In genomic region chr11:75421375-75422012, GRCm38 (mm10) we compare ENCODE assay signal across 9 mouse cellular contexts. TPM values are rescaled to one million over a fixed set of nuclear protein-coding genes. Genes with fewer than 3 reads are reported as not detected.
A peak's percentile ranks its signal among the peaks of the same experiment; 100 is the strongest.
DNase-seq lines count a peak whose midpoint lies in the region; ATAC-seq and TF ChIP-seq lines count a peak whose summit lies in the region.
"Had no signal": no experiment of that assay in that cellular context is flagged by ENCODE, and none has a peak within 500 bp of the region (broad histone marks: within the 10 kb centered on the region; RNA-seq: fewer than 3 reads in every experiment).

No protein-coding gene starts in this region.

- WGBS in lung, postnatal 0 days, result 48% methylated on average over 6 of the region's 6 CpGs
- 65% methylated on average over 6 of the region's 6 CpGs for WGBS in intestine, postnatal 0 days

- no peaks in the 10 kb centered on the region for H3K27me3 ChIP-seq in lung, postnatal 0 days (replicated peaks; ENCODE audit: insufficient read depth, low read length)
- no peaks in the 10 kb centered on the region for H3K27me3 ChIP-seq in intestine, postnatal 0 days (replicated peaks; ENCODE audit: control insufficient read depth, insufficient read depth, low read length)

- no peaks in the 10 kb centered on the region for H3K9me3 ChIP-seq in lung, postnatal 0 days (ENCODE audit: low read length)
- no peaks in the 10 kb centered on the region for H3K9me3 ChIP-seq in intestine, postnatal 0 days (ENCODE audit: control insufficient read depth)

- DNase-seq in lung, postnatal 0 days (ENCODE audit: low spot score), result no peak
- no peak for DNase-seq in lung, postnatal 10 days
- peak; percentile 67 for DNase-seq in fibroblast of lung, adult 2 months (ENCODE audit: low read depth)
- peak; percentile 55 for DNase-seq in skeletal muscle tissue, adult 2 months (ENCODE audit: low read depth, low spot score)
- DNase-seq in frontal cortex, postnatal 10 days (ENCODE audit: low spot score in 2 of 2), result no peak
- DNase-seq in MN1 (ENCODE audit: low spot score), result no peak

- H3K36me3 ChIP-seq in lung, postnatal 0 days (ENCODE audit: insufficient read depth, low read length), result no peaks in the 10 kb centered on the region
- no peaks in the 10 kb centered on the region for H3K36me3 ChIP-seq in intestine, postnatal 0 days (ENCODE audit: control insufficient read depth, insufficient read depth)

- H3K9ac ChIP-seq in lung, postnatal 0 days (replicated peaks; ENCODE audit: low read depth), result no peak overlapping the region
- no peak overlapping the region for H3K9ac ChIP-seq in intestine, postnatal 0 days (ENCODE audit: low read depth, low read length)

- ATAC-seq in lung, postnatal 0 days, result no peak
- no peak for ATAC-seq in intestine, postnatal 0 days
- ATAC-seq in inflammation-experienced regulatory T-cells, adult 6 months, result no peak

- TF ChIP-seq CTCF in lung, postnatal 0 days (IDR thresholded peaks at IDR 0.05), result no peak
- TF ChIP-seq CTCF in intestine, postnatal 0 days (IDR thresholded peaks at IDR 0.05; ENCODE audit: low read depth), result no peak

- TF ChIP-seq EP300 in lung, postnatal 0 days (IDR thresholded peaks at IDR 0.05), result no peak

- H3K27ac ChIP-seq in lung, postnatal 0 days (ENCODE audit: low read length), result no peak overlapping the region
- H3K27ac ChIP-seq in intestine, postnatal 0 days (ENCODE audit: low read depth, low read length), result no peak overlapping the region
- H3K27ac ChIP-seq: macrophage had no signal

- peak overlapping the region; percentile 15 for H3K4me2 ChIP-seq in lung, postnatal 0 days (replicated peaks; ENCODE audit: low read depth, low read length)
- H3K4me2 ChIP-seq in intestine, postnatal 0 days (replicated peaks; ENCODE audit: low read depth), result peak overlapping the region; percentile 40; the same call in 1 of the 2 replicates

- H3K4me1 ChIP-seq in lung, postnatal 0 days (ENCODE audit: insufficient read depth, low read depth, low read length), result no peaks in the 10 kb centered on the region
- H3K4me1 ChIP-seq in intestine, postnatal 0 days (replicated peaks; ENCODE audit: control insufficient read depth, insufficient read depth, low read length), result no peaks in the 10 kb centered on the region

- H3K4me3 ChIP-seq in lung, postnatal 0 days (ENCODE audit: low read depth, low read length), result no peak overlapping the region
- no peak overlapping the region for H3K4me3 ChIP-seq in intestine, postnatal 0 days (ENCODE audit: low read depth, low read length)

RNA-seq across cellular contexts. Expression of gene Serpinf1, which starts 1.0 kb away (rescaled TPM):
- polyA plus RNA-seq in lung, postnatal 0 days (2015; fragmentation: Nextera tagmentation; extraction: Ambion mirVana), result 58.0 and 64.2 TPM in 2 replicates
- 20.7 and 21.4 TPM in 2 replicates for polyA plus RNA-seq in intestine, postnatal 0 days (2015; fragmentation: Nextera tagmentation; extraction: Ambion mirVana)
- 1 to 10 TPM; 3.3 to 5.0 (median 4.9) TPM for polyA plus RNA-seq in inflammation-experienced regulatory T-cells, adult 6 months (2017; shearing (Covaris generic))

RNA-seq across cellular contexts. Expression of gene Serpinf2, which starts 17.9 kb away (rescaled TPM):
- 0.14 and 0.19 TPM in 2 replicates for polyA plus RNA-seq in lung, postnatal 0 days (2015; fragmentation: Nextera tagmentation; extraction: Ambion mirVana)
- polyA plus RNA-seq in intestine, postnatal 0 days (2015; fragmentation: Nextera tagmentation; extraction: Ambion mirVana), result 2.7 and 4.0 TPM in 2 replicates
- not detected for polyA plus RNA-seq in inflammation-experienced regulatory T-cells, adult 6 months (2017; shearing (Covaris generic))
- polyA plus RNA-seq: macrophage had no signal

RNA-seq across cellular contexts. Expression of gene Wdr81, which starts 33.0 kb away (rescaled TPM):
- polyA plus RNA-seq in lung, postnatal 0 days (2015; fragmentation: Nextera tagmentation; extraction: Ambion mirVana), result 5.9 and 7.2 TPM in 2 replicates
- 8.8 and 9.9 TPM in 2 replicates for polyA plus RNA-seq in intestine, postnatal 0 days (2015; fragmentation: Nextera tagmentation; extraction: Ambion mirVana)
- polyA plus RNA-seq in inflammation-experienced regulatory T-cells, adult 6 months (2017; shearing (Covaris generic)), result 1 to 10 TPM; 5.1 to 7.9 (median 5.2) TPM

RNA-seq across cellular contexts. Expression of gene Tlcd2, which starts 40.0 kb away (rescaled TPM):
- 6.1 and 8.7 TPM in 2 replicates for polyA plus RNA-seq in lung, postnatal 0 days (2015; fragmentation: Nextera tagmentation; extraction: Ambion mirVana)
- 52.7 and 53.9 TPM in 2 replicates for polyA plus RNA-seq in intestine, postnatal 0 days (2015; fragmentation: Nextera tagmentation; extraction: Ambion mirVana)
- 10 to 100 TPM in 2 of 3 experiments, 1 to 10 TPM in 1; 10.0 to 23.2 (median 21.3) TPM for polyA plus RNA-seq in inflammation-experienced regulatory T-cells, adult 6 months (2017; shearing (Covaris generic))

Comparison
In these comparisons a context has a peak if more than half of its experiments do, and no peak if none do; other contexts are left out.
1. DNase-seq: peak in fibroblast of lung, adult 2 months (single experiment) and skeletal muscle tissue, adult 2 months (single experiment); none in lung, postnatal 0 days (single experiment), lung, postnatal 10 days (single experiment), frontal cortex, postnatal 10 days (0 of 2) and MN1 (single experiment).